Mouse (Mus musculus) ES-Bruce4 (cell line): Measurements from ENCODE around the gene Prtn3.

Experiments
- CTCF ChIP-seq: IDR thresholded peaks from one replicate; pipeline ENCODE4 v1.8.1; 2011; ENCODE audit warnings: low read depth, low read length
- POLR2A ChIP-seq: IDR thresholded peaks from one replicate; pipeline ENCODE4 v1.8.1; 2011; ENCODE audit warnings: low read length; ENCODE audit not compliant: insufficient read depth

DNA sequence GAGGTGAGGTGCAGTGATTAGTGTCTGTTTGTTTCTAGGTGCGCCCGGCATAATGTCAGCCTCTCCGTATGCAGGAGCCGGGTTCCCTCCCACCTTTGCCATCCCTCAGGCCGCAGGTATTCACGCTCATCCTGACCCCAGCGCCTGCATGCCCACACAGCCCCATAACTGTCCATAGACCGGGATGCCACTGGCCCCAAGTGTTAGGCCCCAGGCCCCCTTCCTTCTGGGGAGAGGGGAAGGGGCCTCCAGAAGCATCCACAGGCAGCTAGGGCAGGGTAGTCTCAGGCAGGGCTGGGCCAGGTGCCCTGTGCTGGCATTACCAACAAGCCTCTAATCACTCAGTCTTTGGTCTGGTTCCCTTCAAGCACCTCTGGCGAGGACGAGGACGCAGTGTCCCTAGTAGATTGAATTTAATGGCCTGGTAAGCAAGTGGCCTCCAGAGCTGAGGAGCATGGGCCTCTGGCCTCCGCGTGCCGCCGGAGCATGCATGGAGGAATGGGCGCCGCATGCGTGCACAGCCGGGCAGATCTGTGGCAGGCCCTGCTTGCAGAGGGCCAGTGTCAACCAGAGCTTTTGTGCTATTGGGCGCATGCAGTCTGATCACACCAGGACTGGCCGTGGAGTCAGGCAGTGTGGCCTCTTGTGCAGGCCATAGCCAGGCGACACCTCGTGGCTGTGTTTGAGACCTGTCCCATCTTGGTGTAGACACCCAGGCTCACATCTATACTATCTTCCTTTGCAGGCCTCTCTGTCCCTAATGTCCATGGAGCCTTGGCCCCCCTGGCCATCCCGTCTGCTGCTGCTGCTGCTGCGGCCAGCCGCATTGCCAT lies 14.0 kb upstream of the Prtn3 start:
- no peak for TF ChIP-seq POLR2A
- TF ChIP-seq CTCF, result no peak
